Mouse (Mus musculus): ENCODE results near the gene Hmox2.

Hmox2 gene

DNA sequence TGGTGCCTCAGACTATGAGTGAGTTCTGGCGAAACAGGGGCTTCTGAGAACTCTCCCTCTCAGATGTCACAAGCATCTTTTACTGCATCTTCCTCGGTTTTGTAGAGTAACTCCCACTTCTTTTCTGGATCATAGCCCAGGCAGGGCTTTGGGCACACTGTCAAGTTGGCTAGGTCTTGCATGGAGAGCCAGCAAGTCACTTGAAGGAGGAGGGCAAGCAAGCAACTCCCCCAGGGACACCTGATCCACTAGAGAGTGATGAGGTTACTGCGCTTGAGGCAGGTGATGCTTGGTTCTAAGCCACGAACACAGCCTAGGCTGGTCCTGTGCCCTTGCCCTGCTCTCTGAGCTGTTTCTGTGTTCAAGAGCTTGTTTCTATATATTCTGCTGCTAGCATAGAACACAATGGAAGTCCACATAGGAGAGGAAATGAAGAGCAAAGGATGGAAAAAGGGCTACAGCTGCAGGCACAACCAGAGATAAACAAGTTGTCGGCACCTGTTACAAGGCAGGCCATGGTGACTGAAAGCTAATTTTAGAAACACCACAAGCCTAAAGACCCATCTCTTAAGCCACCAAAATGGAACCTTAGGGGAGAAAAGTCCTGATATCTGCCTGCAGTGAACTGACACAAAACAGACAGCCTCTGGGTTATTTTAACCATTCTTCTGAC lies 55.5 kb downstream of the Hmox2 start:
- H3K36me3 ChIP-seq (ENCODE audit: insufficient read depth, low read length): peaks cover 17% of the 10 kb centered on the region
- no peak overlapping the region for H3K4me3 ChIP-seq (replicated peaks; ENCODE audit: low read length)
- TF ChIP-seq CTCF (conservative IDR thresholded peaks at IDR 0.05; ENCODE audit: low read length) (no peak), POU5F1 (IDR thresholded peaks at IDR 0.05; ENCODE audit: borderline replicate concordance, low read length) (no peak), NANOG (IDR thresholded peaks at IDR 0.05; ENCODE audit: borderline replicate concordance, low read length) (no peak)

DNA sequence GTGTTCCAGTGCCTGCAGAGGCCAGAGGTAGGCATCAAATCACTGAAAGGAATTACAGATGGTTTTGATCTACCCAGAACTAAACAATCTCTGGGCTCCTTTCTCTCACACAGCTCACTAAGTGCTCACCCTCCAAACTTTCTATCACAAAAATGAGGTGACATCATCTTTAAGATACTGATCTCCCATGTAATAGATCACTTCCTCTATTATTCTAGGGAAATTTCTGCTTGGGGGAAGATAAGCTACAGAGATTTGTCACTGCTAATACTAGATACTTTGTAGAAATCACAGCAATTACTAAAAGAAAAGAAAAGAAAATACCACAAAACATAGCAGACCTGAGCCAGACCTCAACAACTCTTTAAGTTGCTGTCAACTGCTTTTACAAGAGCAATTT lies 56.4 kb downstream of the Hmox2 start:
- peaks cover 13% of the 10 kb centered on the region for H3K36me3 ChIP-seq (ENCODE audit: insufficient read depth, low read length)
- H3K4me3 ChIP-seq (replicated peaks; ENCODE audit: low read length): no peak overlapping the region
- TF ChIP-seq CTCF (conservative IDR thresholded peaks at IDR 0.05; ENCODE audit: low read length): no peak
- TF ChIP-seq NANOG (IDR thresholded peaks at IDR 0.05; ENCODE audit: borderline replicate concordance, low read length): no peak
- TF ChIP-seq POU5F1 (IDR thresholded peaks at IDR 0.05; ENCODE audit: borderline replicate concordance, low read length): no peak
- peaks cover 32% of the 10 kb centered on the region for H3K4me1 ChIP-seq (replicated peaks; ENCODE audit: low read depth, low read length)
- no peaks in the 10 kb centered on the region for H3K9me3 ChIP-seq (ENCODE audit: low read length)
- H3K27me3 ChIP-seq (ENCODE audit: insufficient read depth, low read length): no peaks in the 10 kb centered on the region

More for the DNA sequence above, 55.5 kb downstream of the Hmox2 start:
- peaks cover 34% of the 10 kb centered on the region for H3K4me1 ChIP-seq (replicated peaks; ENCODE audit: low read depth, low read length)
- H3K27me3 ChIP-seq (ENCODE audit: insufficient read depth, low read length): no peaks in the 10 kb centered on the region
- H3K9me3 ChIP-seq (ENCODE audit: low read length): no peaks in the 10 kb centered on the region

DNA sequence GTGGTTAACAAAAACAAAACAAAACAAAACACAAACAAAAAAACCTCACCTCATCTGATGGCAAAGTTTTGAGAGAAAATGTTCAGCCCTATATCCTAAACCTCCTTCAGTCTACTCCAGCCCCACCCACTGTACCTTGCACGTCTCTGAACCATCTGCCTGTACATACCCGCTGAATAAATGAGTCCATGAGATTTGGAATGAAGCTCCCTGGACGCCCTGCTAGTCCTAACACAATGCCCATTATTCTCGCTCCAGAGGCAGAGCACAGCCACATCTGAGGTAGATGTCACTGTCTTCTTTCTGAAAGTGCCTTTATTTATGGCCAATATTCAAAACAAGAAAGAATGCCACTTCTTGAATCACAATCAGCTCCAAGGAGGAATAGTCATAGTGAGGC lies 59.5 kb downstream of the Hmox2 start:
- H3K9me3 ChIP-seq (ENCODE audit: low read length): no peaks in the 10 kb centered on the region
- H3K4me1 ChIP-seq (replicated peaks; ENCODE audit: low read depth, low read length): peaks cover 36% of the 10 kb centered on the region
- no peaks in the 10 kb centered on the region for H3K27me3 ChIP-seq (ENCODE audit: insufficient read depth, low read length)
- H3K36me3 ChIP-seq (ENCODE audit: insufficient read depth, low read length): peaks cover 6% of the 10 kb centered on the region; the same call in 1 of the 2 replicates
- no peak overlapping the region for H3K4me3 ChIP-seq (replicated peaks; ENCODE audit: low read length)
- TF ChIP-seq NANOG (IDR thresholded peaks at IDR 0.05; ENCODE audit: borderline replicate concordance, low read length) (no peak), CTCF (conservative IDR thresholded peaks at IDR 0.05; ENCODE audit: low read length) (no peak), POU5F1 (IDR thresholded peaks at IDR 0.05; ENCODE audit: borderline replicate concordance, low read length) (no peak)

DNA sequence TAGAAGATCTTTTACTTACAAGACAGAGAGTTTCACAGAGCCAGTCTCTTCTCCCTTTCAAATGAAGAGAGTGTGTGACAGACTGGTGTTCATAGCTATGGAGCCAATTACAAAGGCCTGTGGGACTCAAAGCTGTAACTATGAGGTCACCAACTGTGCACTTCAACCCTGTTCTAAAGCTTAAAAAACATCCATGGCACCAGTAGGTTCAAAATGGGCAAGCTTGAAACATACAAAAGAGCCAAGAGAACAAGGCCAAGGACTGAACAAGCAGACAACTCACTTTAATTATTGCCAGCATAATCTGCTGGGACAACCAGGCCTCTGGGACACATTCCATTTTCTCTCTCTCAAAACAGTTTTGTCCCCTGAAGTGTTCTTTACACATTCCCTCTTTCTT lies 62.0 kb downstream of the Hmox2 start:
- Histone ChIP-seq H3K9me3 (ENCODE audit: low read length) (no peaks in the 10 kb centered on the region), H3K4me1 (replicated peaks; ENCODE audit: low read depth, low read length) (peaks cover 36% of the 10 kb centered on the region), H3K4me3 (replicated peaks; ENCODE audit: low read length) (no peak overlapping the region), H3K27me3 (ENCODE audit: insufficient read depth, low read length) (no peaks in the 10 kb centered on the region), H3K36me3 (ENCODE audit: insufficient read depth, low read length) (peaks cover 5% of the 10 kb centered on the region; the same call in 1 of the 2 replicates)
- no peak for TF ChIP-seq NANOG (IDR thresholded peaks at IDR 0.05; ENCODE audit: borderline replicate concordance, low read length)
- TF ChIP-seq POU5F1 (IDR thresholded peaks at IDR 0.05; ENCODE audit: borderline replicate concordance, low read length): no peak
- no peak for TF ChIP-seq CTCF (conservative IDR thresholded peaks at IDR 0.05; ENCODE audit: low read length)

DNA sequence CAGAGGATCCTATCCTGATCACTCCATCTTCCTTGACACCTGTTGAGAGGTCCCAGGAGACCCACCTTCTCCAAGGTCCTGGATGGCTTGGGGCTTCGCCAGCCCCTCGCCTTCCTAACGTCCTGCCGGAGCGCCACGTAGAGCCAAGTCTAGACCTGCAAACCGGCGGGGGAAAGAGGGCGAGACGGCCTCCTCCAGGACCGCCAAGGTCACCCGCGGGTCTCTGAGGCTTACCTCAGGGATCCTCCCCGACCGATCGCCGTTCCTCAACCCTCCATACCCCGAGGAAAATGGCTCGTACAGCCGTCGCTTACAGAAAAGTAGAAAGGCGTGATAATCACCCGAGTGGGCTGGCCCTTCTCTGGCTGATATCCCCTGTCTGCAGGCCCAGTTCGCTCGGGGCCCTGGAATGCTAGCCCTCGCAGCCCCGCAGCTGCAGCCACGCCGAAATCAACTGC lies 63.2 kb downstream of the Hmox2 start:
- Histone ChIP-seq H3K4me1 (replicated peaks; ENCODE audit: low read depth, low read length) (peaks cover 28% of the 10 kb centered on the region), H3K4me3 (replicated peaks; ENCODE audit: low read length) (peak overlapping the region; percentile 97), H3K36me3 (ENCODE audit: insufficient read depth, low read length) (no peaks in the 10 kb centered on the region), H3K27me3 (ENCODE audit: insufficient read depth, low read length) (no peaks in the 10 kb centered on the region), H3K9me3 (ENCODE audit: low read length) (no peaks in the 10 kb centered on the region)
- TF ChIP-seq NANOG (IDR thresholded peaks at IDR 0.05; ENCODE audit: borderline replicate concordance, low read length) (no peak), POU5F1 (IDR thresholded peaks at IDR 0.05; ENCODE audit: borderline replicate concordance, low read length) (no peak), CTCF (conservative IDR thresholded peaks at IDR 0.05; ENCODE audit: low read length) (no peak)

DNA sequence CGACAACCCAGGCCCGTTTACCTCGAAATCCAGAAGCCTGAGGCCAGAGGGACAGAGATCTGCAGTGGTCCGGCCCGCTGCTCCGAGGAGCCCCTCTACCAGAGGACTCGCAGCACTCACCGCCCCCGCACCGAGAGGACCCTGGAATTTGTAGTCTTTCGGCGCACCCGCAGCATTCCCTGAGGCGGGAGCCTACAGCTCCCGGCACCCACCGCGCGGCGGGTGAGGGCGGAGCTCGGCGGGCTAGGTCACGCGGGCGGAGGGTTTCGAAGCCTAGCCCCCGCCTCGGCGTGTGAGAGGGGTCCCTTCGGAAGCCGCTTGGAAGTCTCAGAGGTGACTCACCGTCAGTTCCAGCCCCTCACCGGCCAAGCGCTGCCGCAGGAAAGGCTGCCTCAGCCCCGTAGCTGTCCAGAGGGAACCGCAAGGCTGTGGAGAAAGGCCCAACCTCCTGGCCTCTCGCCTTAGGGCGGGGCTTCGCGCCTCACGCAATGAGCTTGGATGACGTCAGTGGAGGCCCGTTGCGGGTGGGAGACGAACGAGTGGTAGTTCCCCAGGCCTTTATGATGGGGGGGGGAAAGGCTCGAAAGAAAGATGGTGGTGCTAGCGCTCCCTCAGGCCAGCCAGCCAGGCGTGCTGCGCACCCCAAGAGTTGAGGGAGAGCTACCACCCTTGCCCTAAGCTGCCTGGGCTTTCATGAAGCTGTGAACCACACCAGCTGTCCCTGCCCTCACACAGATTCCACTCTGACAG lies 63.8 kb downstream of the Hmox2 start, which contains the start of gene Cdip1:
Gene Cdip1 (minus strand): TSS at position 483 of the 750 bp plus-strand sequence.
- peaks cover 26% of the 10 kb centered on the region for H3K4me1 ChIP-seq (replicated peaks; ENCODE audit: low read depth, low read length)
- H3K9me3 ChIP-seq (ENCODE audit: low read length): no peaks in the 10 kb centered on the region
- H3K27me3 ChIP-seq (ENCODE audit: insufficient read depth, low read length): no peaks in the 10 kb centered on the region
- H3K4me3 ChIP-seq (replicated peaks; ENCODE audit: low read length): peak within 1 kb of the TSS; percentile 97
- H3K36me3 ChIP-seq (ENCODE audit: insufficient read depth, low read length): no peaks in the 10 kb centered on the region
- TF ChIP-seq CTCF (conservative IDR thresholded peaks at IDR 0.05; ENCODE audit: low read length) (no peak), POU5F1 (IDR thresholded peaks at IDR 0.05; ENCODE audit: borderline replicate concordance, low read length) (no peak), NANOG (IDR thresholded peaks at IDR 0.05; ENCODE audit: borderline replicate concordance, low read length) (no peak)

DNA sequence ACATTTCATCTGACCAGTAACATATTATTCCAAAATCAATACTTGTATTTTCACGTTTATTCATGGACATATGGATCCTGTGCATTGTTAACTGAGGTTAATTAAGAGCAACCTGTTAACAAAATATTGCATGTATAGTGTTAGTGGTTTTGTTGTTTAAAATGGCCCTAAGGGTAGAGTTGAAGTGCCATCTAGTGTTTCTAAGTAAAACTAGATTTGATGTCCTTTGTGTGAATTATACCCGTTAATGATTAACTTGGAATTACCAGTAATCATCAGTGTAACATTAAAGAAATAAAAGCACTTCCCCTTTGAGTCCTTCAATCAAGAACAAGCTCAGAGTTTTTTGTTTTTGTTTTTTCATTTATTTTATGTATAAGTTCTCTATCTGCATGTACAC lies 65.2 kb downstream of the Hmox2 start:
- H3K4me3 ChIP-seq (replicated peaks; ENCODE audit: low read length): no peak overlapping the region
- TF ChIP-seq POU5F1 (IDR thresholded peaks at IDR 0.05; ENCODE audit: borderline replicate concordance, low read length) (no peak), CTCF (conservative IDR thresholded peaks at IDR 0.05; ENCODE audit: low read length) (no peak), NANOG (IDR thresholded peaks at IDR 0.05; ENCODE audit: borderline replicate concordance, low read length) (no peak)
- no peaks in the 10 kb centered on the region for H3K36me3 ChIP-seq (ENCODE audit: insufficient read depth, low read length)

DNA sequence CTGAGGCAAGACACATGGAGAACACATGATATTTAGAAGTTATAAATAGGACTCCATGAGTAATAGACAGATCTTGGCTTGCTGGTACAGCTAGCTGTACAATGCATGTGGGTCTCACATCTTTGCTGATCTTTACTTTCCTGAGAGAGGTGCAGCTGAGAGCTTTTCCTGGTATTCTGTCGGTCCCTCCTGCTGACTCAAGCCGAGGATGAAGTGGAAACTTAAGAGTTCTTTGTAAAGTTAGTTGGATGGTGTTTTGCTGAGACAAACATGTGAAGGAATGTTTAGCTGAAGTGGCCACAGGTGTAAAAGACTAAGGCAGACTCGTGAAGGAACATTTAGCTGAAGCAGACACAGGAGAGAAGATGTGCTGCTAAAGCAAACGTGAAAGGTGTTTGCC lies 70.5 kb downstream of the Hmox2 start:
- Histone ChIP-seq H3K36me3 (ENCODE audit: insufficient read depth, low read length) (no peaks in the 10 kb centered on the region), H3K4me3 (replicated peaks; ENCODE audit: low read length) (no peak overlapping the region), H3K27me3 (ENCODE audit: insufficient read depth, low read length) (no peaks in the 10 kb centered on the region), H3K9me3 (ENCODE audit: low read length) (peaks cover 51% of the 10 kb centered on the region), H3K4me1 (replicated peaks; ENCODE audit: low read depth, low read length) (no peaks in the 10 kb centered on the region)
- TF ChIP-seq NANOG (IDR thresholded peaks at IDR 0.05; ENCODE audit: borderline replicate concordance, low read length) (no peak), CTCF (conservative IDR thresholded peaks at IDR 0.05; ENCODE audit: low read length) (no peak), POU5F1 (IDR thresholded peaks at IDR 0.05; ENCODE audit: borderline replicate concordance, low read length) (no peak)

More for the DNA sequence above, 65.2 kb downstream of the Hmox2 start:
- Histone ChIP-seq H3K27me3 (ENCODE audit: insufficient read depth, low read length) (no peaks in the 10 kb centered on the region), H3K4me1 (replicated peaks; ENCODE audit: low read depth, low read length) (peaks cover 22% of the 10 kb centered on the region), H3K9me3 (ENCODE audit: low read length) (no peaks in the 10 kb centered on the region; the same call in 1 of the 2 replicates)
